Mouse (Mus musculus) stomach, embryonic 15.5 days (tissue): ENCODE results near the gene Limch1. TPM values are rescaled to one million over a fixed set of nuclear protein-coding genes. Genes with fewer than 3 reads are reported as not detected.

Experiments
- ATAC-seq: fragments of 200-750 bp; cut with Nextera tagmentation; 2 replicates; pipeline ENCODE4 v1.8.0; 2017; ENCODE audit warnings: low read depth, moderate number of reproducible peaks, moderate TSS enrichment; ENCODE audit not compliant: insufficient read depth, low FRiP score
- H3K27ac ChIP-seq: fragments of 300-500 bp; sonication (generic); 2 replicates; pipeline ENCODE4 v1.5.1; 2015; ENCODE audit warnings: mild to moderate bottlenecking, inconsistent platforms
- H3K27me3 ChIP-seq: fragments of 300-500 bp; sonication (generic); replicated peaks from 2 replicates; pipeline ENCODE4 v1.6.1; 2015; ENCODE audit warnings: inconsistent platforms
- H3K36me3 ChIP-seq: fragments of 300-500 bp; sonication (generic); 2 replicates; pipeline ENCODE4 v1.6.1; 2015; ENCODE audit warnings: inconsistent platforms
- H3K4me1 ChIP-seq: fragments of 300-500 bp; sonication (generic); 2 replicates; pipeline ENCODE4 v1.6.1; 2015; ENCODE audit warnings: inconsistent platforms
- H3K4me2 ChIP-seq: fragments of 300-500 bp; sonication (generic); 2 replicates; pipeline ENCODE4 v1.6.1; 2015; ENCODE audit warnings: mild to moderate bottlenecking, inconsistent platforms
- H3K4me3 ChIP-seq: fragments of 300-500 bp; sonication (generic); replicated peaks from 2 replicates; pipeline ENCODE4 v1.5.1; 2015; ENCODE audit warnings: inconsistent platforms
- H3K9ac ChIP-seq: fragments of 300-500 bp; sonication (generic); 2 replicates; pipeline ENCODE4 v1.6.1; 2015; ENCODE audit warnings: inconsistent platforms
- H3K9me3 ChIP-seq: fragments of 300-500 bp; sonication (generic); 2 replicates; pipeline ENCODE4 v1.6.1; 2016; ENCODE audit warnings: inconsistent platforms
- WGBS: fragments of 180-500 bp; shearing (Covaris S2); methylation state at CpG from one replicate; pipeline ENCODE4 v1.1.7; 2015; 5-methylcytosine and 5-hydroxymethylcytosine counted together
- polyA plus RNA-seq: library from polyadenylated mRNA; unstranded; fragments of >200 nt; fragmentation: Nextera tagmentation; extraction: Ambion mirVana; gene quantifications from 2 replicates; pipeline ENCODE4 v1.2.1, GENCODE M21; 2015

The Limch1 gene
- polyA plus RNA-seq, 1 experiment from 2014 or later = 10.8 TPM

DNA sequence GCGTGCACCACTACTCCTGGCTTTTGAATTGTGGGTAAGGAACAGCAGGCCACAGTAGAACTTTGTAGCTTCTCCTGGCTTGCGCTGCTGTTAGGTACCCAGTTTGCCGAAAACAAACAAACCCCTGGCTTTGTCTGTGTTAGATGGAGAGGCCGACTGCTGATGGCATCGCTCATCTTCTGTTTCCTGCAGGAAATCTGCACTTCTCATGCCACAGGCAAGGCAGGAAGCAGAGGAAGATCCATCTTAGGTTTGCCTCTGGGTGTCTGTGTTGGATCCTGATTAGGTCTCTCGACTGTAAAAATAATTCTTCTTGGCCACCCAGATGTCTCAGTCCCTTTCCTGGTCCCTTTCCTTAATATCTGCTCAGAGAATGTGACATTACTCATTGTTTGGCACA lies 51.7 kb downstream of the Limch1 start:
- Histone ChIP-seq H3K9me3 (no peaks in the 10 kb centered on the region), H3K9ac (no peak overlapping the region), H3K4me2 (no peak overlapping the region), H3K4me1 (peaks cover 10% of the 10 kb centered on the region), H3K27ac (no peak overlapping the region), H3K4me3 (no peak overlapping the region), H3K36me3 (no peaks in the 10 kb centered on the region), H3K27me3 (no peaks in the 10 kb centered on the region)
- 52% methylated on average over 6 of the region's 6 CpGs for WGBS
- no peak for ATAC-seq

GRCm38 (mm10) chr5:66798135-66798534 lies 52.5 kb downstream of the Limch1 start:
- 29% methylated on average over 3 of the region's 3 CpGs for WGBS
- Histone ChIP-seq H3K27me3 (no peaks in the 10 kb centered on the region), H3K27ac (peak overlapping the region; percentile 16; the same call in 1 of the 2 replicates), H3K36me3 (no peaks in the 10 kb centered on the region), H3K4me2 (no peak overlapping the region), H3K9me3 (no peaks in the 10 kb centered on the region), H3K4me3 (no peak overlapping the region), H3K4me1 (peaks cover 10% of the 10 kb centered on the region), H3K9ac (no peak overlapping the region)
- no peak for ATAC-seq

DNA sequence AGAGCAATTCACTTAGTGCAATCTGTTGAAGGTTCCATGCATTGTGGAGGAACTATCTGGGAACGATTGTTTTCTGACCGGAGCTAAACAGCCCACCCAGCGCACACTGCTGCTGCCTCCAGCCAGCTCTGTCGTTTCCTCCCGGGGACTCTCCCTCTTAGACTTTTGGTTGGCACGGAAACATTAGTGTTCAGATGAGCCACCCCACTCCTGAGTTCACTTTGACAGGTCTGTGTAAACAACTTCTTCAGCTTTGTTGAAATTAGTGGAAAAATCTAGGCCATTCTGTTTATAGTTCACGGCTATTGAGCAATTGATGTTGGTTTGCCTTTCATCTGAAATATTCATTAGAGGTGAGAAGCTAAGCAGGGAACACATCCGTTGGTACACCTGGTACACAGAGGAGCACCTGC lies 53.0 kb downstream of the Limch1 start:
- ATAC-seq = peak; percentile 66; the same call in 1 of the 2 replicates
- Histone ChIP-seq H3K9me3 (no peaks in the 10 kb centered on the region), H3K27me3 (no peaks in the 10 kb centered on the region), H3K9ac (no peak overlapping the region), H3K4me1 (peaks cover 10% of the 10 kb centered on the region), H3K36me3 (no peaks in the 10 kb centered on the region), H3K4me3 (no peak overlapping the region), H3K27ac (peak overlapping the region; percentile 16; the same call in 1 of the 2 replicates), H3K4me2 (no peak overlapping the region)
- 14% methylated on average over 8 of the region's 8 CpGs for WGBS

DNA sequence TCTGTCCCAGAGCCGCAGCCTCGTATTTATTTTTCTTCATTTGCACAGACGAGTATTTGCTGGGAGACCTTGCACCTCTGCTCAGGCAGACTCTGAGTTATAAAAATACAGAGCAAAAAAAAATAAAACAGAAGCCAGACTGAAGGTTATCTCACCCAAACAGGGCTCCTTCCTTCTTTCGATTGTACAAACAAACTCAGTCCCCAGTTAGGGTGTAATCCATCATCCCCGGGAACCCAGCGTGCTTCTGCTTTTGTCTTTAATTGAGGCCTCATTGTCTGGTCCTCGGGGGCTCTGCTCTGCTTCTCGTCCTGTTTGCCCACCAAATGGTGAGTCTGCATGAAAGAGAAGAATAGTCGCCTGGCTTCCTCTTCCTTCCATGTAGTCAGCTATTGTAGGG lies 54.6 kb downstream of the Limch1 start:
- Histone ChIP-seq H3K4me1 (peaks cover 10% of the 10 kb centered on the region), H3K27ac (no peak overlapping the region), H3K27me3 (no peaks in the 10 kb centered on the region), H3K4me2 (no peak overlapping the region), H3K4me3 (no peak overlapping the region), H3K9ac (no peak overlapping the region), H3K9me3 (no peaks in the 10 kb centered on the region), H3K36me3 (no peaks in the 10 kb centered on the region)
- no peak for ATAC-seq
- 17% methylated on average over 9 of the region's 9 CpGs for WGBS

DNA sequence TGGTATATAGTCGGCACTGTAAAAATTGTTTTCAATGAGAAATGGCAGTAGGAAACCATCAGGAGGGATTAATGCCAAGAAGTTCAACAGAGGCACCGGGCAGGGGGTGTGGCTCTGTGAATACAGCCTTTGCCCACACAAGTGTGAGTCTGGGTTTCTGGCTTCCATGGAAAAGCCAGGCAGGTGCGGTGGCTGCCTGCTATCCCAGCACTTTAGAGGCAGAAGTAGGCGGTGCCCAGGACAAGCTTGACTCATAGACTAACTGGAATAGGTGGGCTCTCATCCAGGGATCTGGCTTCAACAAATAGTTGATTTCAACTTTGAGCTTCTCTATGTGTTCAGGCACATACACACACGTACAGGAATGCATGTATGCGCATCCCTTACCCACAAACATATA lies 55.4 kb downstream of the Limch1 start:
- H3K36me3 ChIP-seq = no peaks in the 10 kb centered on the region
- ATAC-seq = no peak
- no peaks in the 10 kb centered on the region for H3K27me3 ChIP-seq
- H3K4me2 ChIP-seq = no peak overlapping the region
- peaks cover 10% of the 10 kb centered on the region for H3K4me1 ChIP-seq
- H3K4me3 ChIP-seq = no peak overlapping the region
- H3K9ac ChIP-seq = no peak overlapping the region
- H3K9me3 ChIP-seq = no peaks in the 10 kb centered on the region
- no peak overlapping the region for H3K27ac ChIP-seq
- WGBS = 70% methylated on average over 6 of the region's 6 CpGs

DNA sequence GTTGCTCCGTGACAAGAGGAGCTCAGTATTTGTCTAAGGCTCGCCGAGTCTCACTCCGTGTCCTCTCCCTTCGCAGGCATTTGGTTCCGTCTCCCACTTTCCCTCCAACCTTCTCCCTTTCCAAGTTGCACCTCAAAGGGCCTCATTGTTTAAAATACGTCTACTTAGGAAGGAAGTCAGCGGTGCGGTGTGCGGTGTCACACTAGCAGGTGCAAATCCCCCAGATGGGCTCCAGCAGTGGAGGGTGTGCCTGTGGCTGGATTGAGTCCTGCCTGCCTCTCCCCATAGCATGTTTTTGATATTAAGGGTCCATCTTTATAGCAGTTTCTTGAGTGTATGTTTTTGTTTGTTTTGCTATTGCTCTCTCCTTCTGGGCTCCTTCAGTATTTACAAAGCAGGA lies 56.6 kb downstream of the Limch1 start:
- WGBS = 30% methylated on average over 10 of the region's 10 CpGs

GRCm38 (mm10) chr5:66806335-66806734 lies 60.7 kb downstream of the Limch1 start:
- H3K27ac ChIP-seq = no peak overlapping the region
- no peak for ATAC-seq
- no peaks in the 10 kb centered on the region for H3K27me3 ChIP-seq
- no peaks in the 10 kb centered on the region for H3K4me1 ChIP-seq
- H3K4me3 ChIP-seq = no peak overlapping the region
- no peaks in the 10 kb centered on the region for H3K36me3 ChIP-seq
- H3K9ac ChIP-seq = no peak overlapping the region
- WGBS = 81% methylated on average over 7 of the region's 7 CpGs
- no peaks in the 10 kb centered on the region for H3K9me3 ChIP-seq
- no peak overlapping the region for H3K4me2 ChIP-seq

More for the DNA sequence above, 56.6 kb downstream of the Limch1 start:
- no peaks in the 10 kb centered on the region for H3K36me3 ChIP-seq
- no peaks in the 10 kb centered on the region for H3K9me3 ChIP-seq
- no peak overlapping the region for H3K4me3 ChIP-seq
- ATAC-seq = no peak
- no peak overlapping the region for H3K27ac ChIP-seq
- no peak overlapping the region for H3K9ac ChIP-seq
- H3K4me2 ChIP-seq = no peak overlapping the region
- H3K27me3 ChIP-seq = no peaks in the 10 kb centered on the region
- peaks cover 10% of the 10 kb centered on the region for H3K4me1 ChIP-seq

GRCm38 (mm10) chr5:66807737-66808136 lies 62.1 kb downstream of the Limch1 start:
- Histone ChIP-seq H3K27ac (no peak overlapping the region), H3K9ac (no peak overlapping the region), H3K9me3 (no peaks in the 10 kb centered on the region), H3K36me3 (no peaks in the 10 kb centered on the region), H3K4me2 (no peak overlapping the region), H3K27me3 (no peaks in the 10 kb centered on the region), H3K4me3 (no peak overlapping the region), H3K4me1 (no peaks in the 10 kb centered on the region)
- no peak for ATAC-seq
- 93% methylated on average over 6 of the region's 6 CpGs for WGBS

DNA sequence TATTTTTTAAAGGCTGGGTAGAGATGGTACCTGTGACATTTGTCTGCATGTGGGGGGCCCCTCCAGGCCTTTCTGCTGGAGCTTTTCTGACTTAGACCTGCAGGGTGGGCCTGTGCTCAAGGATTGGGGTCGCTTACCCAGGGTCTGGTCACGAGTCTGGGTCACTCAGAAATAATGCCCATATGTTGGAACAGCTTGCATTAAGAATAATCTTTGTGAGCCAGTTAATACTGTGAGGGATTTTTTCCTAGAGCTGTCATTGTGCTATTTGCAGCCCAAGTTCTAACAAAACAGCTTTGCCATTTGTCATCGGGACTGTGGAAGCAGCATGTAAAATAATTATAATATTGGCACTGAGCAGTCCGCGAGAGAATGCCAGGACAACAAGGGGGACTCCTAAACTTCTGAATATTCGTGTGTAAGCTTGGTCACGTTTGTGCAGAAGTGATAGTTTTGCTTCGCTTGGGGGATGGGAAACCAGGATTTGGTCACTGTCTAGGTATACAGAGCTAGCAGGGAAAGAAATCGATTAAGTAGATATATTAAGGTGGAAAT lies 63.5 kb downstream of the Limch1 start:
- Histone ChIP-seq H3K4me2 (no peak overlapping the region), H3K9ac (no peak overlapping the region), H3K9me3 (no peaks in the 10 kb centered on the region), H3K27ac (no peak overlapping the region), H3K4me3 (no peak overlapping the region), H3K36me3 (no peaks in the 10 kb centered on the region), H3K27me3 (no peaks in the 10 kb centered on the region), H3K4me1 (no peaks in the 10 kb centered on the region)
- 81% methylated on average over 9 of the region's 9 CpGs for WGBS
- ATAC-seq = no peak

DNA sequence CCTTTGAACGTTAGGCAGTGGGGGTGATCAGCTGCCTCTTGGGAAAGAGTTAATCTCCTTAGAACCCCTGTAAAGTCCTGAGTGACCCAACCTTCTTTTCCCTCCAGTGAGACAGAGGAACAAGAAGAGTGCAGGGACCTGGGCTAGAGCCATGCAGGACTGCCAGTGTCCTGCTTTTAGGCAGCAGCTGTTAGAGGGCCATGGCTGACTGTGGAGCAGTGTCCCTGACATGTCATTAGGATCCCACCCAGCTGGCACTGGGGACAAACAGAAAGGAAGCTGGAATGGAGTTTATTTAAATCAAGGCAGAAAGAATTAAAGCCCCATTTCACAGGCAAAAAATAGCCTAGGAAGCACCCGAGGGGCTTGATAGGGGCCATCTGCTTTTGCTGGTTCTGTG lies 64.8 kb downstream of the Limch1 start:
- WGBS = 60% methylated on average over 2 of the region's 2 CpGs
- Histone ChIP-seq H3K36me3 (no peaks in the 10 kb centered on the region), H3K9me3 (no peaks in the 10 kb centered on the region), H3K27me3 (no peaks in the 10 kb centered on the region), H3K27ac (no peak overlapping the region), H3K4me1 (no peaks in the 10 kb centered on the region), H3K9ac (no peak overlapping the region), H3K4me3 (no peak overlapping the region), H3K4me2 (no peak overlapping the region)
- no peak for ATAC-seq

DNA sequence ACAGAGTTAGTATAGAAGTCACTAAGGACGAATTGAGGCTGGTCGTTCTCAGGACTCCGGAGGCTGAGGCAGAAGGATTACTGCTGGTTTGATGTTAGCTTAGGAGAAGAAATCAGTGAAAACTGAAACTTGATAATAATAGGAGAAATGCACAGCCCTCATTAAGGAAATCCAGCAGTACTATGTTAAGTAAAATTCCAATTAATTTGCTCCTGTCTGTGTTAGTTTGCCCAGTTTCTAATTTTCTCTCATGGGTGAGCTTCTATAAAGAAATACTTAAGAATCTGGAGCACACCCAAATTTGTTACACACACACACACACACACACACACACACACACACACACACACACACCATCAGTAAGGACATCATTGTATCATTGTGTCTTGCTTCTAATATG lies 69.0 kb downstream of the Limch1 start:
- Histone ChIP-seq H3K36me3 (no peaks in the 10 kb centered on the region), H3K27me3 (no peaks in the 10 kb centered on the region), H3K27ac (no peak overlapping the region), H3K9me3 (no peaks in the 10 kb centered on the region), H3K4me3 (no peak overlapping the region), H3K9ac (no peak overlapping the region), H3K4me1 (no peaks in the 10 kb centered on the region), H3K4me2 (no peak overlapping the region)
- 85% methylated on average over 3 of the region's 3 CpGs for WGBS
- no peak for ATAC-seq

GRCm38 (mm10) chr5:66815877-66816276 lies 70.2 kb downstream of the Limch1 start:
- Histone ChIP-seq H3K9ac (no peak overlapping the region), H3K4me1 (no peaks in the 10 kb centered on the region), H3K4me2 (no peak overlapping the region), H3K9me3 (no peaks in the 10 kb centered on the region), H3K27ac (no peak overlapping the region), H3K4me3 (no peak overlapping the region), H3K27me3 (no peaks in the 10 kb centered on the region), H3K36me3 (no peaks in the 10 kb centered on the region)
- 35% methylated on average over 6 of the region's 6 CpGs for WGBS
- no peak for ATAC-seq

DNA sequence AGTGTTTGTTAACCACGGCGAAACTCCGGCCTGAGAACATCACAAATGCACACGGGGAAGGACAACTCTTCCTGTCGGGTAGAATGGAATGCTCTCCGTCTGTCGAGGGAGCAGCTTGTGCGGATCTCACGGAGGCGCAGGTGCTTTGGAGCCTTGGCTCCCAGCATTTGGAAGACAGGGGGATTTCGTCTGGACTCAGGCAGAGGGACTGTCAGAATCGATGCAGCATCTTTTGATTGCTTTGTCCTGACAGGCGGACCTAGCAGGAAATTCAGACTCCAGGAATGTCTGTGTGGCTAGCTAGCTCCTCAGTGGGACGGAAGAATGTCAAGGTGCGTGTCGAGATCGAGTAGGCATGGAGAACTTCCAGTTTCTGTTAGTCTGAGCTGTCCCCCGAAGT lies 71.1 kb downstream of the Limch1 start:
- Histone ChIP-seq H3K4me3 (no peak overlapping the region), H3K4me2 (no peak overlapping the region), H3K9ac (no peak overlapping the region), H3K27me3 (no peaks in the 10 kb centered on the region), H3K27ac (no peak overlapping the region), H3K9me3 (no peaks in the 10 kb centered on the region), H3K4me1 (no peaks in the 10 kb centered on the region), H3K36me3 (no peaks in the 10 kb centered on the region)
- 46% methylated on average over 18 of the region's 18 CpGs for WGBS
- no peak for ATAC-seq
